Mouse (Mus musculus) central nervous system, embryonic 11.5 days (tissue): ENCODE data around the gene Kdf1. TPM values are rescaled to one million over a fixed set of nuclear protein-coding genes. Genes with fewer than 3 reads are reported as not detected.

Experiments
- polyA plus RNA-seq: library from polyadenylated mRNA; depleted of rRNA; stranded (reverse); fragments of >200 nt; gene quantifications from 2 replicates; pipeline ENCODE4 v1.2.3, GENCODE M21; 2012; rRNA removed

Kdf1 gene
- polyA plus RNA-seq = 0.53 and 0.96 TPM in 2 replicates

GRCm38 (mm10) chr4:133518601-133519368 is at the start of gene Kdf1:
Gene Kdf1, plus strand, starts transcription at chr4:133518963.

DNA sequence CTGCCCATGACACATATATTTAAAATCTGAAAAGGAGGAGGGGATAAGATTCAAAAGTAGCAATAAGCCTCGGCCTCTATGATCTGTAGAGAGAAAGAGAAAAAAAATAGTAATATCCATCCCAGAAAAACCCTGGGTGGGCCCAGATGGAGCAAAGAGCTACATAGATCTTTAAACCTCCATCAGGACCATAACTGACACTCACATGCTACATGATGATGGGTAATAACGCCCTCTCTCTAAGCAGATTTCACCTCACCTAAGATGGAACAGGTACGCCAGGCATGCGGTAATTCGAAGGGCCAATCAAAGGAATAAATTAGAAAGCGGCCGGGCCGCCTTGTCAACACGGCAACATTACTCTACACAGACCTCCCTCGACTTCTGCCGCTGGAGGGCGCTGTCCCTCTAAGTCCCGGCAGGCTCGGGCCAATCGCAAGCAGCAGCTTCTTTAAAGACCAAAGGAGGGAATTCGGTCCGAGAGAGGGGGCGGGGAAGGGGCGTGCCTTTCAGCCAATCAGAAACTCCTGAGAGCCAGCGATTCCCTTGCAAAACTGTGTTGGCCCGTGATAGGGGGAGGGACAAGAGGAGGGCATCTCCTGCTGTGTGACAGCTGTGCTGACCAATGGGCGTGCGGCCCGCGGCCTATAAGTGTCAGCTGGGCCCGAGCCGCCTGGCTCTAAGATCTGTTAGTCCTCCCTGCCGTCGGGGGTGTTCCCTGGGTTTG is 39.1 kb upstream of the Kdf1 start, which contains the start of gene Tent5b:
Gene Tent5b (plus strand): TSS at position 675 of the 727 bp plus-strand sequence.

GRCm38 (mm10) chr4:133498160-133498724 is 20.5 kb upstream of the Kdf1 start, which contains the start of gene Trnp1:
Gene Trnp1, minus strand, starts transcription at chr4:133498550.

DNA sequence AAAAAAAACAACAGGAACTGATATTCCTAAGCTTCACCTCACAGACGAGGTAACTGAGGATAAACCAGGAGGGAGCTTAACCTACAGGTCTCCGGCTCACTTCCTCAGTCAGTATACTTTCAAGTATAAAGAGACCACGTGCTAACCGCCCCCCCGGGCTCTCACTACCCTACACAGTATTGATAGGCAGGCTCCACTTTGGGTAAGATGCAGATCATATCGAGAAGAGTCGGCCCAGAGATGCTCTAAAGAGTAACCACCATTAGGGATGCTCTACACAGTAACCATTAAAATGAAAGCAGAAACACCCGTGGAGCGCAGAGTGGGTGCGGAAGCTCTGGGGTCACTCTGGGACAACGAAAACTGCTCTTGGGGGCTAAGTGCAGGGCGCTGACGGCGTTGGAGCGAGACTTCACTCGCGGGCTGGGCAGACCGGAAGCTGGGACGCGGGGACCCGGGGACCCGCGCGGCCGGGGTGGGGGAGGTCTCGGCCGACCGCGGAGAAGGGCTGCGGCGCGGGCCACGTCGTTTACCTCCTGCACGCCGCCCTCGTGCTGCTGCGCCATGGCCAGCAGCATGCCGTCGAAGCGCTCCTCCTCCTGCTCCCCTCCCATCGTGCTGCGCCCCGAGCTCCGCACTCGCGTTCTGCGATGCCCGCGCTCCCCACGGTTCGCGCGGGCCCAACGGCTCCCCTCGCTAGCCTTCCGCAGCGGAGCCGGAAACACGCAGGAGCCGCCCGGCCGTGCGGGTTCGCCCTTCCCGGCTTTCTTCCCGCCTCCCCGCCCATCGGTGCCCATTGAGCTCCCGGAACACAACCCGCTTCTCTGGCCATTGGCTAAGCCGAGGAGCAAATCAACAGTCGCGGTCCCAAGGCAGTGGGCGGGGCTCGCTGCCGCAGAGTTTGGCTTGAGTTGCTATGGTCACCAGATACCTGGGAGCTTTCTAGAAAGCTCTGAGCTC is 26.8 kb downstream of the Kdf1 start, which contains the start of gene Nudc:
Gene Nudc (minus strand): TSS at position 725 of the 960 bp plus-strand sequence.

GRCm38 (mm10) chr4:133552768-133553447 is 34.1 kb downstream of the Kdf1 start, which contains the start of gene Nr0b2:
Gene Nr0b2, plus strand, starts transcription at chr4:133553376.

DNA sequence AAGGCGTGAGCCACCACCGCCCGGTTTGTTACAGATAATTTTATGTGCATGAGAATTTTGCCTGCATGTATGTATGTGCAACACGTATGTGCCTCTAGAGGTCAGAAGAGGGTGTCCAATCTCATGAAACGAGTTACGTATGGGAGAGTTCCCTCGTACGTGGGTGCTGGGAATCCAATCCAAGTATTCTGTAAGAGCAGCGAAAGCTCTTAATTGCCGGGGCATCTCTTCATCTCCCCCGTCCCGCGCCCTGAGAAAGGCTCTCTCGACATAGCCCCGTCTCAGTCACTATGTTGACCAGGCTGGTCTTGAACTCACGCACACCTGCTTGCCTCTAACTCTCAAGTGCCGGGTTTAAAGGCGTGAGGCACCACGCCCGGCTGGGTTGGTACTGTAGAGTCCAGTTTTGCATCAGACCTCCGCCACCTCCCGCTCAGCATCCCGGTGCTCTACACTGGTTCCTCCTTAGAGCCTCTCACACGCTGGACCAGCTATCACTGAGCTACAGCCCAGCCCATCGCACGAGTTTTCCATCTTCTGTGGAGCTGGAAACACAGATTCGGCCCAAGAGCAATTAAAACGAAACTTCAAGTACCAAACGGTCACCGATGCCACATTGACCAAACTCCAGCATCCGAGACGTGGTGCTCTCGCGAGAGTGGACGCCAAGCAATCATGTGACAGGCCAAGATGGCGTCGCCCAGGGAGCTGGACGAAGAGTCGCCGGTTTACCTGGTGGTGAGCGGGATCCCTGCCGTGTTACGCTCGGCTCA is 55.5 kb downstream of the Kdf1 start, which contains the start of gene Gpatch3:
Gene Gpatch3 (plus strand): TSS at position 676 of the 773 bp plus-strand sequence.

Other genes with a start within 250 kb of the Kdf1 start
- 69.7 and 91.3 TPM in 2 replicates for gene Tmem222, start 241.2 kb upstream of the Kdf1 start, polyA plus RNA-seq
- 24.7 and 27.9 TPM in 2 replicates for gene Wdtc1, start 165.5 kb upstream of the Kdf1 start, polyA plus RNA-seq
- gene Slc9a1, start 149.3 kb upstream of the Kdf1 start, polyA plus RNA-seq = 22.0 and 22.8 TPM in 2 replicates
- gene Tent5b, start 38.8 kb upstream of the Kdf1 start, polyA plus RNA-seq = 0.19 and 0.42 TPM in 2 replicates
- 1.3 and 1.6 TPM in 2 replicates for gene Trnp1, start 20.4 kb upstream of the Kdf1 start, polyA plus RNA-seq
- 277 and 611 TPM in 2 replicates for gene Nudc, start 27.0 kb downstream of the Kdf1 start, polyA plus RNA-seq
- gene Nr0b2, start 34.4 kb downstream of the Kdf1 start, polyA plus RNA-seq = 0.14 TPM in 2 replicates
- gene Gpatch3, start 55.8 kb downstream of the Kdf1 start, polyA plus RNA-seq = 9.0 and 20.6 TPM in 2 replicates
- 35.2 and 59.0 TPM in 2 replicates for gene Gpn2, start 65.4 kb downstream of the Kdf1 start, polyA plus RNA-seq
- 8.4 and 8.6 TPM in 2 replicates for gene Sfn, start 83.2 kb downstream of the Kdf1 start, polyA plus RNA-seq
- 18.2 and 28.3 TPM in 2 replicates for gene Zdhhc18, start 131.2 kb downstream of the Kdf1 start, polyA plus RNA-seq
- 10.9 and 18.7 TPM in 2 replicates for gene Pigv, start 153.7 kb downstream of the Kdf1 start, polyA plus RNA-seq
- 62.6 and 94.6 TPM in 2 replicates for gene Arid1a, start 237.8 kb downstream of the Kdf1 start, polyA plus RNA-seq